Mouse (Mus musculus): ENCODE measurements around the gene Wfdc15a. TPM values are rescaled to one million over a fixed set of nuclear protein-coding genes. Genes with fewer than 3 reads are reported as not detected.

Wfdc15a gene
- not detected for total RNA-seq (2023)

GRCm38 (mm10) chr2:164199626-164200327 is at the start of gene Wfdc15a:
Wfdc15a (minus strand) TSS chr2:164200130.

GRCm38 (mm10) chr2:164238366-164238765 is 38.4 kb upstream of the Wfdc15a start, which contains the start of gene Svs2:
Svs2 (minus strand) TSS chr2:164238466.

GRCm38 (mm10) chr2:164221522-164221921 is 21.6 kb upstream of the Wfdc15a start, which contains the start of gene Wfdc15b:
Wfdc15b (minus strand) TSS chr2:164221660.

GRCm38 (mm10) chr2:164190576-164190975 is 9.4 kb downstream of the Wfdc15a start, which contains the start of gene Wfdc12:
Wfdc12 (minus strand) TSS chr2:164190608.

GRCm38 (mm10) chr2:164182692-164183255 is 17.2 kb downstream of the Wfdc15a start, which contains the start of gene Wfdc5:
Wfdc5 (minus strand) TSS chr2:164182742.

GRCm38 (mm10) chr2:164170902-164171301 is 29.0 kb downstream of the Wfdc15a start, which contains the start of gene Kcns1:
Kcns1 (minus strand) TSS chr2:164171113.

Other genes with a start within 250 kb of the Wfdc15a start
- 109 TPM for gene Ywhab, start 205.2 kb downstream of the Wfdc15a start, total RNA-seq (2023)
- gene Pabpc1l, start 174.7 kb downstream of the Wfdc15a start, total RNA-seq (2023), result 5.8 TPM
- 355 TPM for gene Stk4, start 129.8 kb downstream of the Wfdc15a start, total RNA-seq (2023)
- gene Tomm34, start 129.0 kb downstream of the Wfdc15a start, total RNA-seq (2023), result 68.3 TPM
- not detected for gene Kcns1, start 29.0 kb downstream of the Wfdc15a start, total RNA-seq (2023)
- not detected for gene Wfdc5, start 17.4 kb downstream of the Wfdc15a start, total RNA-seq (2023)
- not detected for gene Wfdc12, start 9.5 kb downstream of the Wfdc15a start, total RNA-seq (2023)
- not detected for gene Wfdc15b, start 21.5 kb upstream of the Wfdc15a start, total RNA-seq (2023)
- not detected for gene Svs2, start 38.3 kb upstream of the Wfdc15a start, total RNA-seq (2023)
- gene Svs3b, start 56.5 kb upstream of the Wfdc15a start, total RNA-seq (2023), result not detected
- not detected for gene Svs4, start 78.3 kb upstream of the Wfdc15a start, total RNA-seq (2023)
- not detected for gene Svs3a, start 89.1 kb upstream of the Wfdc15a start, total RNA-seq (2023)
- gene Svs6, start 116.6 kb upstream of the Wfdc15a start, total RNA-seq (2023), result not detected
- gene Svs5, start 132.6 kb upstream of the Wfdc15a start, total RNA-seq (2023), result not detected
- gene Slpi, start 189.0 kb upstream of the Wfdc15a start, total RNA-seq (2023), result 7.1 TPM
- not detected for gene Rbpjl, start 203.0 kb upstream of the Wfdc15a start, total RNA-seq (2023)
- gene Matn4, start 205.0 kb upstream of the Wfdc15a start, total RNA-seq (2023), result not detected
- gene Sdc4, start 243.8 kb upstream of the Wfdc15a start, total RNA-seq (2023), result 12.5 TPM